Mouse (Mus musculus) liver, embryonic 16.5 days (tissue): ENCODE results near the gene Borcs6. TPM values are rescaled to one million over a fixed set of nuclear protein-coding genes. Genes with fewer than 3 reads are reported as not detected.

Experiments
- ATAC-seq: fragments of 200-750 bp; cut with Nextera tagmentation; 2 replicates; pipeline ENCODE4 v1.8.0; 2017; ENCODE audit warnings: low read depth, mild to moderate bottlenecking, moderate number of reproducible peaks, moderate library complexity
- H3K27ac ChIP-seq: fragments of 300-500 bp; sonication (generic); 2 replicates; pipeline ENCODE4 v1.5.1; 2014; ENCODE audit warnings: mild to moderate bottlenecking, low read length
- H3K27me3 ChIP-seq: fragments of 300-500 bp; sonication (generic); 2 replicates; pipeline ENCODE4 v1.6.1; 2014; ENCODE audit warnings: low read depth, low read length, mixed read lengths; ENCODE audit not compliant: control insufficient read depth, insufficient read depth
- H3K36me3 ChIP-seq: fragments of 300-500 bp; sonication (generic); 2 replicates; pipeline ENCODE4 v1.6.1; 2014; ENCODE audit warnings: mild to moderate bottlenecking; ENCODE audit not compliant: control insufficient read depth, insufficient read depth
- H3K4me1 ChIP-seq: fragments of 300-500 bp; sonication (generic); 2 replicates; pipeline ENCODE4 v1.6.1; 2014; ENCODE audit warnings: low read depth, low read length, mixed read lengths; ENCODE audit not compliant: control insufficient read depth
- H3K4me2 ChIP-seq: fragments of 300-500 bp; sonication (generic); 2 replicates; pipeline ENCODE4 v1.6.1; 2014; ENCODE audit warnings: low read depth, low read length, mixed read lengths
- H3K4me3 ChIP-seq: fragments of 300-500 bp; sonication (generic); 2 replicates; pipeline ENCODE4 v1.5.1; 2014; ENCODE audit warnings: low read depth, mild to moderate bottlenecking, low read length
- H3K9ac ChIP-seq: fragments of 300-500 bp; sonication (generic); 2 replicates; pipeline ENCODE4 v1.6.1; 2014; ENCODE audit warnings: low read depth, low read length
- H3K9me3 ChIP-seq: fragments of 300-500 bp; sonication (generic); replicated peaks from 2 replicates; pipeline ENCODE4 v1.6.1; 2016; ENCODE audit warnings: low read length; ENCODE audit not compliant: control insufficient read depth
- WGBS: fragments of 180-500 bp; shearing (Covaris S2); extraction: QIAGEN DNeasy Blood & Tissue Kit; methylation state at CpG from one replicate; pipeline ENCODE4 v1.1.7; 2014; ENCODE audit not compliant: insufficient replicate concordance; 5-methylcytosine and 5-hydroxymethylcytosine counted together
- polyA plus RNA-seq: library from polyadenylated mRNA; unstranded; fragments of >200 nt; fragmentation: Nextera tagmentation; extraction: Ambion mirVana; gene quantifications from 2 replicates; pipeline ENCODE4 v1.2.1, GENCODE M21; 2015

The Borcs6 gene
- polyA plus RNA-seq, 1 experiment from 2014 or later, result 3.6 TPM

DNA sequence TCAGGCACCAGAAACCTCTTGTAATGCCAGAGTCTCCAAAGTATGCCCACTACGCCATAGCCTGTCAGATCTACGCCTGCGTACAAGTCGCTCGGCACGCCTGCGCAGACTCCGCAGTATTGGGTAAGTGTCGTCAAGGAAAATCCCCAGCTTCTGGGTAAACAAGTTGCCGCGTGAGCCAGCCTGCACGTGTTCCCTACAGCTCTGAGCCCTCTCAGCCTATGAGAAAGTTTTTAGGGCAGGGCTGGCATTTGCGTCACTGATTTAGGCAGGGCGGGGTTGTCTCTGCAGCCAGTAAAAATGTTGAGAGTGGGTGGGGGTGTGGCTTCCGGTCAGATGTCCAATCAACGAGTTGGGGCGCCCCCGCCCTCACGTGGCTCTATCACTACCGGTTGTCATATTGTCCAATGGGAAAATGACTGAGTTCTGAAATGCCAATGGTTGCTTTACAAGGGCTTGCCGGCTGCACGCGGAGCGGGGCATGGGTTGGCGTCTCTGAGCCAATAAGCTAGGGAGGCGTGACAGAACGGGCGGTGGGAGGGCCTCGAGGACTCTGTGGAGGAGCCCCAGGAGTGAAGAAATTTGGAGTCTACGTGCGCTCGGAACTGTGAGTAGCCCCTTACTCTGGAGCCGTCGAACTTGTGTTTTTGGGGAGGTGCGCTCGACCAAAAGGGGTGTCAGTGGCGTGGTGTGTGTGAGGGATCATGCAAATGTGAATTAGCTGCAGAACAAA is 35.3 kb downstream of the Borcs6 start, which contains the start of gene Per1:
Gene Per1, plus strand, starts transcription at position 521 of the 733 bp plus-strand sequence.
- Histone ChIP-seq H3K4me2 (peak within 1 kb of the TSS; percentile 96), H3K9me3 (no peaks in the 10 kb centered on the region), H3K4me3 (peak within 1 kb of the TSS; percentile 74), H3K9ac (peak within 1 kb of the TSS; percentile 77), H3K27ac (peak within 1 kb of the TSS; percentile 97), H3K36me3 (peaks cover 9% of the 10 kb centered on the region), H3K27me3 (no peaks in the 10 kb centered on the region), H3K4me1 (peaks cover 66% of the 10 kb centered on the region)
- under 1% methylated on average over 37 of the region's 37 CpGs for WGBS
- ATAC-seq, result peak; percentile 83

DNA sequence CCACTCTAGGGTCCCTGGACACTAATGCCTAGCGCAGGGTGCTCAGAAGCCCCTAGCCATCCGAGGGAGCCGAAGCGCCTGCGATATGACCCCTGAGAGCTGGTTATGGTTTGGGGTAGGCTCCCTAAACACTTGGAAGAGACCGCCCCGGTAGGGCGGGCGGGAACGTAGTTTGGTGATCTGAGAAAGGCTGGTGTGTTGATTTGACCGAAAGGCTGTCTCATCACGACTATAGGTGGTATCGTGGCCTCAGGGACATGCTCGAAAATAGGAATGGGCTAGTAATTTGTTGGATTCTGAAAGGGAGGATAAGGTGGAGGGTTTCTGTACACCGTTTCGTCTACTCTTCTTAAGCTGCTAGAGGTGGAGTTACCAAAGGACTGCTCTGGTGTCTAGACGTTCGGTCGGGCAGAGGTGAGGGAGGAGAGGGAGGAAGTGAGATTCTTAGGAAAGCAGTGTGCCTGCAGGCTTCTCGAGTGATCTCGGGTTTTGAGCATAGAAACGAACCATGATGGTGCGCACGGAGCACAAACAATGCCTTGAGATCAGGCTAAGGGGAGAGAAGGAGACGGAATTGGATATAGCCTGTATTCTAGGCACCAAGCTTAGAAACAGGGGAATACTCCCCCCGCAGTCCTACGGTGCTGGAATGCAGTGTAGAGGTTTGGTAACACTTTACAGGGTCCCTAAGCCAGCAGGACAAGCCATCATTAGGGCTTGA is 36.2 kb downstream of the Borcs6 start:
- Histone ChIP-seq H3K9me3 (no peaks in the 10 kb centered on the region), H3K4me3 (peak overlapping the region; percentile 74), H3K27ac (peak overlapping the region; percentile 97), H3K9ac (peak overlapping the region; percentile 77), H3K4me2 (peak overlapping the region; percentile 96), H3K4me1 (peaks cover 66% of the 10 kb centered on the region), H3K36me3 (peaks cover 6% of the 10 kb centered on the region), H3K27me3 (no peaks in the 10 kb centered on the region)
- ATAC-seq, result no peak
- WGBS, result 1% methylated on average over 27 of the region's 27 CpGs

GRCm38 (mm10) chr11:69096360-69096986 is 37.0 kb downstream of the Borcs6 start:
- peaks cover 69% of the 10 kb centered on the region for H3K4me1 ChIP-seq
- ATAC-seq, result no peak
- peak overlapping the region; percentile 97 for H3K27ac ChIP-seq
- no peaks in the 10 kb centered on the region for H3K27me3 ChIP-seq
- peak overlapping the region; percentile 77 for H3K9ac ChIP-seq
- no peaks in the 10 kb centered on the region for H3K9me3 ChIP-seq
- H3K36me3 ChIP-seq, result peaks cover 10% of the 10 kb centered on the region
- peak overlapping the region; percentile 74 for H3K4me3 ChIP-seq
- 15% methylated on average over 9 of the region's 9 CpGs for WGBS
- H3K4me2 ChIP-seq, result peak overlapping the region; percentile 96

- Histone ChIP-seq H3K27me3 (no peaks in the 10 kb centered on the region), H3K9me3 (no peaks in the 10 kb centered on the region), H3K4me3 (peak overlapping the region; percentile 74), H3K36me3 (peaks cover 18% of the 10 kb centered on the region), H3K27ac (peak overlapping the region; percentile 97), H3K9ac (peak overlapping the region; percentile 77), H3K4me2 (peak overlapping the region; percentile 96), H3K4me1 (peaks cover 64% of the 10 kb centered on the region)
- WGBS, result 3% methylated on average over 29 of the region's 29 CpGs
- ATAC-seq, result peak; percentile 56
Observed at GRCm38 (mm10) chr11:69096987-69097900, 37.7 kb downstream of the Borcs6 start.

- peaks cover 59% of the 10 kb centered on the region for H3K4me1 ChIP-seq
- peak overlapping the region; percentile 96 for H3K4me2 ChIP-seq
- peaks cover 23% of the 10 kb centered on the region for H3K36me3 ChIP-seq
- H3K27me3 ChIP-seq, result no peaks in the 10 kb centered on the region
- no peaks in the 10 kb centered on the region for H3K9me3 ChIP-seq
- peak overlapping the region; percentile 74 for H3K4me3 ChIP-seq
- ATAC-seq, result no peak
- H3K9ac ChIP-seq, result peak overlapping the region; percentile 74; the same call in 1 of the 2 replicates
- H3K27ac ChIP-seq, result peak overlapping the region; percentile 97
- 31% methylated on average over 8 of the region's 8 CpGs for WGBS
Observed at GRCm38 (mm10) chr11:69098039-69098761, 38.7 kb downstream of the Borcs6 start.

DNA sequence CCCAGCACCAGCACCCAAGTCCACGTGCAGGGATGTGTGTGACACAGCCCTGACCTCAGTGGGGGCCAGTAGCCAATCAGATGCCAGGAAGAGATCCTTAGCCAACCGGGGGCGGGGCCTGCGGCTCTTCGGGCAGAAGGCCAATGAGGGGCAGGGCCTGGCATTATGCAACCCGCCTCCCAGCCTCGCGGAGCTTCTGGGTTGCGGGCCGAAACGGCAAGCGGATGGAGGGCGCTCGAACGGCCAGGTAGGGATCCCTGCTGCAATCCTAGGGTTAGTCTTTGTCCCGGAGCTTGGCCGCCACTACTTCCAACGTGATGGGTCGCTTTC is 39.2 kb downstream of the Borcs6 start:
- Histone ChIP-seq H3K27me3 (no peaks in the 10 kb centered on the region), H3K4me3 (peak overlapping the region; percentile 67), H3K27ac (peak overlapping the region; percentile 97), H3K4me2 (peak overlapping the region; percentile 96), H3K9ac (peak overlapping the region; percentile 74), H3K4me1 (peaks cover 59% of the 10 kb centered on the region), H3K9me3 (no peaks in the 10 kb centered on the region), H3K36me3 (peaks cover 29% of the 10 kb centered on the region)
- peak; percentile 43 for ATAC-seq
- WGBS, result 0% methylated on average over 19 of the region's 19 CpGs

DNA sequence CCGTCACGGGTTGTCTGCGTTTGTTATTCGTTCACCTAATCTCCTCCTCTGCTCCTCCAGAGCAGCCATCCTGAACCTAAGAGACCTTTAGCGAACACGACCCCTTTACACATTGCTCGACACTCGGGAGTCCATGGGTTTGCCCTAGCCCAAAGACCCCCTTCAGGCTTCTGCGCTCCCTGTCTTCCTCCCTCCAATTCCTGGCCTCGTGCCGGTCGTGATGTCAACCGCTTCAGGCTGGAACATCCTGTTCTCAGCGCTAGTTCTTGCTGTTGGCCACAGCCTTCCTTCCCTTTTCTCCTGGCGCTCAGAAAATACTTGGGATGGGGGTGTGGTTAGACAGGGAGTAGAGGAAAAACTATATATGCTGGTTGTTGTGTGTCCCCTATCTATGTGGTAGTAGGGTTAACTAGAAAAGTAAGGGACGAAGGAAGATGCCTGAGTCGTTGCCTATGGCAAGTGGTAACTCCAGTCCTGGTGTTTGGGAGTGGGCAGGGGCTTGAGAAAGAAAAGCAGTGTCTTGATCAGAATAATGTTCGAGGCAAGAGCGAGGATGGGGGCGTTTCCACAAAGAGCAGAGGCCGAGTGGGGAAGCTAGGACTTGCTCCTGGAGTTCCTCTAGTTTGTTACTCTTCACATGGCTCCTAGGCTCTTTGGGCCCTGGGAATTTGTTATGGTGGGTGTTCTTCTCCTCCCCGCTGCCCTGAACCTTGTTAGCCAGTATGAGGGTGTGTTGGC is 39.8 kb downstream of the Borcs6 start:
- no peaks in the 10 kb centered on the region for H3K27me3 ChIP-seq
- no peak for ATAC-seq
- H3K27ac ChIP-seq, result peak overlapping the region; percentile 88
- H3K9me3 ChIP-seq, result no peaks in the 10 kb centered on the region
- H3K9ac ChIP-seq, result peak overlapping the region; percentile 74
- H3K36me3 ChIP-seq, result peaks cover 34% of the 10 kb centered on the region
- H3K4me2 ChIP-seq, result peak overlapping the region; percentile 96
- H3K4me1 ChIP-seq, result peaks cover 58% of the 10 kb centered on the region
- peak overlapping the region; percentile 67 for H3K4me3 ChIP-seq
- under 1% methylated on average over 22 of the region's 22 CpGs for WGBS
